Mouse (Mus musculus): ENCODE measurements around the gene Stk4. TPM values are rescaled to one million over a fixed set of nuclear protein-coding genes. Genes with fewer than 3 reads are reported as not detected.
A peak's percentile ranks its signal among the peaks of the same experiment; 100 is the strongest.

Gene Stk4
- polyA plus RNA-seq, 1 experiment from 2014 or later = 15.4 TPM

DNA sequence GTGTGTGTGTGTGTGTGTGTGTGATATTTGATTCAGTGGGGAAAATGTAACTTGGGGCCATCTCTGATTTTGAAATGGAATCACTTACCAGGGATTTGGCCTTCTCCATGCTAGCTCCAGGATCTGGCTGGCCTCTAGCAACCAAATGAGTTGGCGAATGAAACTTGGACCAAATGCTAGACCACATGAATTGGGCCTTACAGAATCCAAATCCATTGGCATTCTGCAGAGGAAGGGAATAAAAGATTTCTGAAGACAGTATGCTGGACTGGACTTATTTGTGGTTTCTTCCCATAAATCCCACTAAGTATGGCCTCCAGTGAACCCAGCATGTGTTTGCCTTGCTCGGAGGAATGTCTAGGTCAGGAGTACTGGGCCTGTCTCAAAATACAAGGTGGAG, 88.7 kb downstream of the Stk4 start:
- H3K9me3 ChIP-seq (replicated peaks) = no peaks in the 10 kb centered on the region
- H3K9ac ChIP-seq (replicated peaks) = no peak overlapping the region
- H3K4me2 ChIP-seq = no peak overlapping the region
- no peaks in the 10 kb centered on the region for H3K27me3 ChIP-seq (replicated peaks)
- H3K27ac ChIP-seq (replicated peaks) = no peak overlapping the region
- peaks cover 15% of the 10 kb centered on the region for H3K36me3 ChIP-seq
- H3K4me1 ChIP-seq = no peaks in the 10 kb centered on the region
- ATAC-seq (ENCODE audit: low FRiP score) = no peak
- WGBS = 93% methylated on average over 2 of the region's 2 CpGs
- no peak overlapping the region for H3K4me3 ChIP-seq (replicated peaks)

DNA sequence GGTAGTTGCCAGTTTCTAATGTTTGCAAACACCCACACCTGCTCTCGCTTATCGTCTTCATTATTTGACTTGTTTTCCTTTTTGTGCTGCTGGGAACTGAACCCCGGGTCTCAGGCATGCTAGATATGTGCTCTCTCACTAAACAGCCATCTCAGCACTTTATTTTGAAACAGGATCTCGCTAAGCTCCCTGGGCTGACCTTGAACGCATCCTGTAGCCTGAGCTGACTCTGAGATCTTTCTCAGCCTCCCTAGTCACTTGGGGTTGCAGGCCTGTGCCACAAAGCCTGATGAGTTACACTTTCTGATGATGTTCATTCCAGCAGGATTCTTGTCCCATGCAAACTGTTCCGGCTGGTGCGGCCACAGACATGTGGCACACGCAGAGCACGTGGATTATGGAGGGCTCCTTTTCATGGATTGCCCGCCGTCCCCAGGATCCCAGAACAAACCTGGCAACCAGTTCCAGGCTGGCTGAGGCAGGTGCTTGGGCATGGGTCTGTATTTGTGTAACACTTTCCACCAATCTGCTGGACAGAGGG, 91.5 kb downstream of the Stk4 start:
- Histone ChIP-seq H3K27ac (replicated peaks) (no peak overlapping the region), H3K4me1 (no peaks in the 10 kb centered on the region), H3K9me3 (replicated peaks) (no peaks in the 10 kb centered on the region), H3K4me3 (replicated peaks) (no peak overlapping the region), H3K36me3 (peaks cover 6% of the 10 kb centered on the region; the same call in 1 of the 2 replicates), H3K9ac (replicated peaks) (no peak overlapping the region), H3K27me3 (replicated peaks) (peaks cover 11% of the 10 kb centered on the region), H3K4me2 (no peak overlapping the region)
- no peak for ATAC-seq (ENCODE audit: low FRiP score)
- WGBS = 87% methylated on average over 11 of the region's 11 CpGs

DNA sequence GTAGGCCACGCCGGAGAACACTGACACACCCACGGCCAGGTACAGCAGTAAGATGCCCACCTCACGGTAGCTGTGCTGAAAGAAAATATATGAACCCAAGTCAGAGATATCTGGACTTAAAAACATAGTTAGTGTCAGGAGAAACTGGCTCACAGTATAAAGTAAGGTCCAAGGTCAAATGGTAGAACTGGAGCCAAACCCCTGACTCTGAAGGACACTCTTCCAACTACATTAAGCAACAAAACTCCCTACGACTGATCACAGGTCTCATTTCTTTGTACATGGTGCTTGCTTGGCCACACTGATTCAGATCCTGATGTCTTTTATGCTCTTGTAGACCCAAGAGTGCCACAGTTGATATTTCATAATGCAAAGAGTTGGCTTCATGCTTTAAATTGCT, 94.8 kb downstream of the Stk4 start:
- H3K4me2 ChIP-seq = no peak overlapping the region
- no peaks in the 10 kb centered on the region for H3K36me3 ChIP-seq
- peaks cover 15% of the 10 kb centered on the region for H3K4me1 ChIP-seq
- ATAC-seq (ENCODE audit: low FRiP score) = no peak
- H3K27ac ChIP-seq (replicated peaks) = no peak overlapping the region
- H3K9me3 ChIP-seq (replicated peaks) = no peaks in the 10 kb centered on the region
- H3K4me3 ChIP-seq (replicated peaks) = no peak overlapping the region
- 92% methylated on average over 5 of the region's 5 CpGs for WGBS
- H3K27me3 ChIP-seq (replicated peaks) = peaks cover 45% of the 10 kb centered on the region
- H3K9ac ChIP-seq (replicated peaks) = no peak overlapping the region

DNA sequence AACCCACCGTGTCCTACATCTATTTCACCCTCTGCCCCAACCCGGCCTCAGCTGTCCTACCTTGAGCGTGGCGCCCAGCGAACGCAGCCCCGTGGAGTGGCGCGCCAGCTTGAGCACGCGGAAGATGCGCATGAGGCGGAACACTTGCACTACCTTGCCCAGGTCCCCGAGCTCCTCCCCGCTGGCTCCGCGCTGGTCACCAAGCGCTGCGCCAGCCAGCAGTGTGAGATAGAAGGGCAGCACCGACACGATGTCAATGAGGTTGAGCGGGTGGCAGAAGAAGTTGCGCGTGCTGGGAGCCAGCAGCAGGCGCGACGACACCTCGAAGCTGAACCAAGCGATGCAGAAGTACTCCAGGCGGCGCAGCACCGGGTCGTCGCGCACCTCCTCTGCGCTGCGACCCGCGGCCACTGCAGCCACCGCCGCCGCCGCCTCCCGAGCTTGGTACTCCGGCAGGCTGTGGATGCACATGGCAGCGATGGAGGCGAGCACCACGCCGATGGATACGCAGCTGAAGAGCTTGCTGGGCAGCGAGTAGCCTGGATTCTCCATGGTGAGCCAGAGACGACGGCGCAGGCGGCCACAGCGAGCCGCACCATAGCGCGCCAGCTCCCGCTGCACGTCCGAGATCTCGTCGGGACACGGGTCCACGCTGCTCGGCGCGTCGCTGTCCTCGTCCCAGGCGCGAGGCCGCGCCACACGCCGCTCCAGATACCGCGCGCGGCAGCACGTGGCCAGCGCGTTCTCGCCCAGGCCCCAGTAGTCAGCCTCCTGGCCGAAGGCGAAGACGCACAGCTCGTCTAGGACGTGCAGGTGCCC, 97.8 kb downstream of the Stk4 start:
- Histone ChIP-seq H3K4me1 (peaks cover 31% of the 10 kb centered on the region), H3K27me3 (replicated peaks) (peaks cover 66% of the 10 kb centered on the region), H3K9me3 (replicated peaks) (no peaks in the 10 kb centered on the region), H3K36me3 (no peaks in the 10 kb centered on the region), H3K4me3 (replicated peaks) (peak overlapping the region; percentile 45), H3K9ac (replicated peaks) (peak overlapping the region; percentile 37; the same call in 1 of the 2 replicates), H3K4me2 (peak overlapping the region; percentile 70), H3K27ac (replicated peaks) (no peak overlapping the region)
- ATAC-seq (ENCODE audit: low FRiP score) = peak; percentile 76; the same call in 1 of the 2 replicates
- 14% methylated on average over 90 of the region's 90 CpGs for WGBS

DNA sequence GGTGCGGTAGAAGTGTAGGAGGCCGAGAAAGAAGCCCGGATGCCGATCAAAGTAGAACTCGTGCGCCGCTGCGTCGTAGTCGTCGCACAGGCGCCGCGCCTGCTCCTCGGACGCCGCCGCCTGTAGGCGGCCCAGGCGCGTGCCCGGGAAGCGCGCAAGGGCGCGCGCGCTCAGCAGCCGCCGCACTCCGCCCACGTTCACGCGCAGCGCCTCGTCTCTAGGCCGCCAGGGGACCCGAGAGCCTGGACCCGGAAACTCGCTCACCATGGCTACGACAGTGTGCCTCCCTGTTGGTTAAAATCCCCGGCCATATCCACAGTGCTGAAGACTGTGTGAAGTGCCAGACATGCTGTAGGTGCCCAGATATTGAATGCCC, 98.4 kb downstream of the Stk4 start:
- Histone ChIP-seq H3K27me3 (replicated peaks) (peaks cover 69% of the 10 kb centered on the region), H3K36me3 (no peaks in the 10 kb centered on the region), H3K4me1 (peaks cover 31% of the 10 kb centered on the region), H3K4me2 (peak overlapping the region; percentile 70), H3K9me3 (replicated peaks) (no peaks in the 10 kb centered on the region), H3K27ac (replicated peaks) (no peak overlapping the region), H3K4me3 (replicated peaks) (peak overlapping the region; percentile 45), H3K9ac (replicated peaks) (no peak overlapping the region)
- WGBS = 6% methylated on average over 42 of the region's 42 CpGs
- peak; percentile 34; the same call in 1 of the 2 replicates for ATAC-seq (ENCODE audit: low FRiP score)

DNA sequence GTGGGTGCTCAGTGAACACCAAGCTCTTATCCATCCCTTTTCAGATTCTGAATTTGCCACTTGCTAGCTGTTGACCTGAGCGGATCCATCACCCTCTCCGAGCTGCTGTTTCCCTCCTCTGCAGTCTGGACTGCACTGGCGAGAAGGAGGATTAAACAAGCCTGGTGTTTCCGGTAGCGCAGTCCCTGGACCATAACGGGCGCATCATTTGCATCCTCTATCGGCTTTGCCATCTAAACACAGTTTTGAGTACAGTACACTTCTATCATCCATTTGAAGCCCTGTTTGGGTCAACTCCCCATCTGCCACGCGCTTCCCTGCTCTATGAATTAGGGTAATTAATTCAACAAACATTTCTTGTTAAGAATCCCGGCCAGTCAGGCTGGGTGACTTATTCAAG, 100.2 kb downstream of the Stk4 start:
- Histone ChIP-seq H3K27ac (replicated peaks) (no peak overlapping the region), H3K36me3 (no peaks in the 10 kb centered on the region), H3K4me3 (replicated peaks) (peak overlapping the region; percentile 34; the same call in 1 of the 2 replicates), H3K4me2 (peak overlapping the region; percentile 63), H3K4me1 (peaks cover 34% of the 10 kb centered on the region), H3K9me3 (replicated peaks) (no peaks in the 10 kb centered on the region), H3K9ac (replicated peaks) (no peak overlapping the region), H3K27me3 (replicated peaks) (peaks cover 69% of the 10 kb centered on the region)
- ATAC-seq (ENCODE audit: low FRiP score) = no peak
- 6% methylated on average over 11 of the region's 11 CpGs for WGBS

DNA sequence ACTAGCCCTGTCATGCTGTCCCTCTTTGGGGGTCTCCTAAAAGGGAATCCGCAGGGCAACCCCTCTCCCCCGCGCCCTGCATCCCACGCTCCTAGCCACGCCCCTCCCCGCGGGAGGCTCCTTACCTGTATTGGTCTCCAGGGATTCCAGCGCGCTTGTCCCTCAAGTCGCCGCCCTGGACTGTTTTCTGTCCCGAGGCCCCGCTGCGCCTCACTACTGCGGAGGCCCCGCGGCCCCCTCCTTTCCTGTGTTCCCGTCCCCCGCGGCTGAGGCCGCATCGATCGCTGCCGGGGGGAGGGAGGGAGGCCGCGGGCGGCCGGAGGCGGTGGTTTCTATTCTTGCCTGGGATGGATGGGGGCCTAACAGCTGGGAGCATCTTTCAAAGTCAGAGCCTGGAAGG, 100.8 kb downstream of the Stk4 start, which contains the start of gene Kcns1:
TSS of gene Kcns1 (minus strand) at position 212 of the 400 bp plus-strand sequence.
- Histone ChIP-seq H3K9me3 (replicated peaks) (no peaks in the 10 kb centered on the region), H3K36me3 (no peaks in the 10 kb centered on the region), H3K4me1 (peaks cover 34% of the 10 kb centered on the region), H3K27me3 (replicated peaks) (peaks cover 64% of the 10 kb centered on the region), H3K9ac (replicated peaks) (peak within 1 kb of the TSS; percentile 36), H3K27ac (replicated peaks) (no peak within 1 kb of the TSS), H3K4me2 (peak within 1 kb of the TSS; percentile 63), H3K4me3 (replicated peaks) (peak within 1 kb of the TSS; percentile 34)
- ATAC-seq (ENCODE audit: low FRiP score) = no peak
- under 1% methylated on average over 29 of the region's 29 CpGs for WGBS

DNA sequence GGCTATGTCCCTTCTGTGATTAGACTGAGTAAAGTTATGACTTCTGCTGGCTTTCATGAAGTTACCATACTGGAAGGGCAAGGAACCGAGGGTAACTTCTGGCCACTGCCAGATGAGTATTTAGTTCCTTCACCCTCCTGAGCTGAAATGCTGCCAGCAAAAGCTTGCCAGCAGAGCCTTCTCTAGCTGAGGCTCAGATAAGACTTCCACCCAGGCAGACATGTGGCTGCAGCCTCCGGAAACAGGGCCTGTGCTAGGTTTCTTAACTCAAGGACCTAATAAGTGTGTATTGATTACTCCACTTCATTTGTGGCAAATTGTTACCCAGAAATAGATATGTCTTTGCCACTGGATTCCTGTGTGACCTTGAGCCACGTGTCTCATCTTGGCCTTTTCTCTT, 103.3 kb downstream of the Stk4 start:
- Histone ChIP-seq H3K27ac (replicated peaks) (no peak overlapping the region), H3K4me3 (replicated peaks) (no peak overlapping the region), H3K4me1 (peaks cover 24% of the 10 kb centered on the region), H3K27me3 (replicated peaks) (peaks cover 39% of the 10 kb centered on the region), H3K9ac (replicated peaks) (no peak overlapping the region), H3K4me2 (no peak overlapping the region), H3K9me3 (replicated peaks) (no peaks in the 10 kb centered on the region), H3K36me3 (no peaks in the 10 kb centered on the region)
- no peak for ATAC-seq (ENCODE audit: low FRiP score)
- 80% methylated on average over 3 of the region's 3 CpGs for WGBS

DNA sequence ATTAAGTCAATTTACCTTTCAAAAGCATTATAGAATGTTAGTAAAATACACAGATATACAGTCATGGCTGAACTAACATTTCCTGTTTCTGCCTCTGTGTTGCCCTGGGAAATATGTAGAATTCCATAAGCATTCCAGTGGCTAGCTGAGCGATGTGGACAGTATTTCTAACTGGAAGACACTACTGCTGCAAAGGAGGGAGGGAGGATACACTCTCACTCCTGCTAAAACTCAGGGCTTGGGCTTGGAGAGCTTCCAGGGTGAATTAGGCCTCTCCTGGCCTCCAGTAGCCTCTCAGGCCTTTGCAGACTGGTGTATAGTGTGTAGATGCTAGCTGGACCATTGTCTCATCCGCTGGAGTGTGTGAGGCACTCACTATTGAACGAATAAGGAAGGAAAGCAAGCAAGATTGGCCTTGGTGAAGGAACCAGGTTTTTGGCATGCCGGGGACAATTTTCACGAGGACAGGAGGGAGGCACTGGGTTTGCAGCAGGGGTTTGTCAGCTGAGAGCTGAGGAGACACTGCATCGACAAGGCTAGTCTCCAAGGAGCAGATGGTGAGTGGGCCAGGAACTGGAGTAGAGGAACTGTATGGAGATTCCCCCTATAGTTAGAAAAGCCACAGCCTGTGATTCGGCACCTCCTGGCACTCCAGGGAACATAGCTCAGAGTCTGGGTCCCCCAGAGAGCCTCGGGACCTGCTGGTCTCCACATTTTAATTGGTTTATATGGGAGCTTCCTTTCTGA, 104.7 kb downstream of the Stk4 start:
- H3K36me3 ChIP-seq = no peaks in the 10 kb centered on the region
- peaks cover 19% of the 10 kb centered on the region for H3K4me1 ChIP-seq
- no peak overlapping the region for H3K9ac ChIP-seq (replicated peaks)
- no peaks in the 10 kb centered on the region for H3K9me3 ChIP-seq (replicated peaks)
- no peak overlapping the region for H3K4me3 ChIP-seq (replicated peaks)
- H3K27me3 ChIP-seq (replicated peaks) = peaks cover 25% of the 10 kb centered on the region
- no peak overlapping the region for H3K27ac ChIP-seq (replicated peaks)
- WGBS = 78% methylated on average over 8 of the region's 8 CpGs
- no peak for ATAC-seq (ENCODE audit: low FRiP score)
- H3K4me2 ChIP-seq = no peak overlapping the region

DNA sequence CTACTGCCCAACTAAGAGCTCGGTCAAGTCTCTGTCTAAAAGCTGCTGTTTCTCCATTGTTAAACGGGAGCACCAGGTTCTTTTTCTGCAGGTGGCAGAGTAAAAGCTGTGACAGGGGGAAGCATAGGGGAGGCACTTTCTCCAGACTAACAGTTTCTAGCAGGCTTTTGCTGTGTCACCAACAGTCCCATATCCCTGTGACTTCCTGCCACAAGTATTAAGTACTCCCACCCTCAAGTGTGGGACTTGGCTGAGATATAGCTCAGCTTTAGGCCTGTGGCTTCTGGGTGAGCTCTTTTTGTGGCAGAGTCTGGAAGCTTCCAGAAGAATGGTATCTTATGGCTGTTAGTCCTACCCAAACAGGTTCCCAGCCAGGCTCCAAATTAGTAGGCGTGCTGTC, 105.7 kb downstream of the Stk4 start:
- Histone ChIP-seq H3K4me2 (no peak overlapping the region), H3K27me3 (replicated peaks) (peaks cover 15% of the 10 kb centered on the region), H3K4me1 (peaks cover 13% of the 10 kb centered on the region), H3K27ac (replicated peaks) (no peak overlapping the region), H3K36me3 (no peaks in the 10 kb centered on the region), H3K4me3 (replicated peaks) (no peak overlapping the region), H3K9me3 (replicated peaks) (no peaks in the 10 kb centered on the region), H3K9ac (replicated peaks) (no peak overlapping the region)
- ATAC-seq (ENCODE audit: low FRiP score) = no peak
- WGBS = 78% methylated on average over 3 of the region's 3 CpGs

DNA sequence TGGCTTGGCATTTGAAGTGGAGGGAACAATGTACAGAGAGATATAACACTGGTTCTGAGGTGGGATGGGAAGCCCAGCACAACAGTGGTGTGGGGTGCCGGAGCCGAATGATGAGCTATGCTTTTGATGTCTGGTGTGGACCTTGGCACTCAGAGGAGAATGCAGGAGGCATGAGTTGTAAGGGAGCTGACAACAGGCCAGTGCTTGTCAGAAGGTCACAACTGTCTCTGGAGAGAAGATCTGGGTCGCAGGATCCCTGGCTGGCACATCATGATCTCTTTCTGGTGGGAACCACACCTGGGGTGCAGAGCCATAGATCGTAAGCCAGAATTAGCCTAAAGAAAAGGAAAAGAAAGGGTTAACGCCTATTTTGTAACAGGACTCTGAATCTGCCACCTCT, 107.7 kb downstream of the Stk4 start:
- H3K27me3 ChIP-seq (replicated peaks) = peaks cover 3% of the 10 kb centered on the region; the same call in 1 of the 2 replicates
- no peak for ATAC-seq (ENCODE audit: low FRiP score)
- H3K36me3 ChIP-seq = no peaks in the 10 kb centered on the region
- peaks cover 4% of the 10 kb centered on the region; the same call in 1 of the 2 replicates for H3K4me1 ChIP-seq
- no peak overlapping the region for H3K4me2 ChIP-seq
- no peak overlapping the region for H3K9ac ChIP-seq (replicated peaks)
- H3K27ac ChIP-seq (replicated peaks) = no peak overlapping the region
- no peak overlapping the region for H3K4me3 ChIP-seq (replicated peaks)
- no peaks in the 10 kb centered on the region for H3K9me3 ChIP-seq (replicated peaks)
- 88% methylated on average over 5 of the region's 5 CpGs for WGBS
